Mouse (Mus musculus) urinary bladder, postnatal 0 days (tissue): ENCODE measurements around the gene Agmat. TPM values are rescaled to one million over a fixed set of nuclear protein-coding genes. Genes with fewer than 3 reads are reported as not detected.

Experiments
- polyA plus RNA-seq: library from polyadenylated mRNA; unstranded; fragments of >200 nt; fragmentation: Nextera tagmentation; extraction: Ambion mirVana; gene quantifications from 2 replicates; pipeline ENCODE4 v1.2.1, GENCODE M21; 2015

Gene Agmat
- 0.20 TPM in 1 of 2 replicates, not detected in the other for polyA plus RNA-seq

GRCm38 (mm10) chr4:141746578-141747346 is at the start of gene Agmat:
TSS of gene Agmat (plus strand) at chr4:141746672.

GRCm38 (mm10) chr4:141722731-141723672 is 23.5 kb upstream of the Agmat start, which contains the start of gene Ddi2:
TSS of gene Ddi2 (minus strand) at chr4:141723419.

GRCm38 (mm10) chr4:141790524-141790990 is 44.1 kb downstream of the Agmat start, which contains the start of gene Dnajc16:
TSS of gene Dnajc16 (minus strand) at chr4:141790931.

GRCm38 (mm10) chr4:141793282-141794151 is 47.0 kb downstream of the Agmat start, which contains the start of gene Casp9:
TSS of gene Casp9 (plus strand) at chr4:141793612.

Other genes with a start within 250 kb of the Agmat start
- 4.5 and 4.8 TPM in 2 replicates for gene Spen, start 208.1 kb upstream of the Agmat start, polyA plus RNA-seq
- gene Fblim1, start 140.6 kb upstream of the Agmat start, polyA plus RNA-seq, result 173 and 207 TPM in 2 replicates
- gene Tmem82, start 128.0 kb upstream of the Agmat start, polyA plus RNA-seq, result 0.20 and 0.74 TPM in 2 replicates
- gene Slc25a34, start 122.9 kb upstream of the Agmat start, polyA plus RNA-seq, result 0.05 TPM in 1 of 2 replicates, not detected in the other
- 3.6 and 3.7 TPM in 2 replicates for gene Plekhm2, start 81.8 kb upstream of the Agmat start, polyA plus RNA-seq
- not detected in 2 replicates for gene Rsc1a1, start 61.1 kb upstream of the Agmat start, polyA plus RNA-seq
- 25.7 and 29.0 TPM in 2 replicates for gene Ddi2, start 23.3 kb upstream of the Agmat start, polyA plus RNA-seq
- 7.7 and 9.1 TPM in 2 replicates for gene Dnajc16, start 44.3 kb downstream of the Agmat start, polyA plus RNA-seq
- 11.0 and 14.0 TPM in 2 replicates for gene Casp9, start 46.9 kb downstream of the Agmat start, polyA plus RNA-seq
- gene Cela2a, start 79.5 kb downstream of the Agmat start, polyA plus RNA-seq, result not detected in 2 replicates
- not detected in 2 replicates for gene Ctrc, start 99.7 kb downstream of the Agmat start, polyA plus RNA-seq
- 76.9 and 80.6 TPM in 2 replicates for gene Efhd2, start 128.2 kb downstream of the Agmat start, polyA plus RNA-seq